Mouse (Mus musculus) E14TG2a.4 (cell line): ENCODE results near the gene Espn.

Source experiments
- CTCF ChIP-seq: conservative IDR thresholded peaks from 2 replicates; pipeline ENCODE4 v1.5.1; 2014; ENCODE audit warnings: low read length
- NANOG ChIP-seq: IDR thresholded peaks from 2 replicates; pipeline ENCODE4 v1.6.1; 2014; ENCODE audit warnings: borderline replicate concordance, low read length, mixed read lengths
- POU5F1 ChIP-seq: IDR thresholded peaks from 2 replicates; pipeline ENCODE4 v1.6.1; 2014; ENCODE audit warnings: low read length, borderline replicate concordance

GRCm38 (mm10) chr4:152182205-152182604, 30.0 kb upstream of the Espn start:
- no peak for TF ChIP-seq CTCF
- TF ChIP-seq NANOG = no peak
- TF ChIP-seq POU5F1 = no peak
